Mouse (Mus musculus) ES-Bruce4 (cell line): ENCODE results near the gene Abcd2. TPM values are rescaled to one million over a fixed set of nuclear protein-coding genes. Genes with fewer than 3 reads are reported as not detected.

Experiments used
- H3K27ac ChIP-seq: 2 replicates; pipeline ENCODE4 v1.5.1; 2012; ENCODE audit warnings: low read length, inconsistent platforms; ENCODE audit not compliant: insufficient read depth
- H3K27me3 ChIP-seq: 2 replicates; pipeline ENCODE4 v1.6.1; 2012; ENCODE audit warnings: mild to moderate bottlenecking, low read length, inconsistent platforms; ENCODE audit not compliant: control insufficient read depth, poor library complexity, insufficient read depth, severe bottlenecking
- H3K36me3 ChIP-seq: 2 replicates; pipeline ENCODE4 v1.6.1; 2012; ENCODE audit warnings: inconsistent platforms, mild to moderate bottlenecking, low read length, moderate library complexity; ENCODE audit not compliant: control insufficient read depth, poor library complexity, insufficient read depth, severe bottlenecking
- H3K4me1 ChIP-seq: one replicate; pipeline ENCODE4 v1.8.1; 2011; ENCODE audit warnings: low read length; ENCODE audit not compliant: control insufficient read depth, insufficient read depth
- H3K4me3 ChIP-seq: 2 replicates; pipeline ENCODE4 v1.5.1; 2011; ENCODE audit warnings: low read depth, mild to moderate bottlenecking, low read length
- H3K9ac ChIP-seq: 2 replicates; pipeline ENCODE4 v1.6.1; 2012; ENCODE audit warnings: low read depth, mild to moderate bottlenecking, inconsistent platforms; ENCODE audit not compliant: poor library complexity, severe bottlenecking
- H3K9me3 ChIP-seq: replicated peaks from 2 replicates; pipeline ENCODE4 v1.6.1; 2012; ENCODE audit warnings: mild to moderate bottlenecking, low read length, inconsistent platforms; ENCODE audit not compliant: control insufficient read depth, poor library complexity, insufficient read depth, severe bottlenecking
- CTCF ChIP-seq: IDR thresholded peaks from one replicate; pipeline ENCODE4 v1.8.1; 2011; ENCODE audit warnings: low read depth, low read length
- EP300 ChIP-seq: IDR thresholded peaks from 2 replicates; pipeline ENCODE4 v1.6.1; 2011; ENCODE audit warnings: low read depth, low read length; ENCODE audit not compliant: insufficient read depth
- POLR2A ChIP-seq: IDR thresholded peaks from one replicate; pipeline ENCODE4 v1.8.1; 2011; ENCODE audit warnings: low read length; ENCODE audit not compliant: insufficient read depth
- polyA plus RNA-seq: library from polyadenylated mRNA; stranded (reverse); fragments of >200 nt; gene quantifications from 2 replicates; pipeline ENCODE4 v1.2.4, GENCODE M21; 2011; ENCODE audit warnings: low read depth; ENCODE audit not compliant: missing spikeins, insufficient read depth, insufficient read length

Gene Abcd2
- polyA plus RNA-seq, 1 experiment: not detected

- TF ChIP-seq EP300 (no peak), POLR2A (no peak), CTCF (no peak)
- Histone ChIP-seq H3K9me3 (no peaks in the 10 kb centered on the region), H3K27ac (no peak overlapping the region), H3K9ac (no peak overlapping the region), H3K27me3 (no peaks in the 10 kb centered on the region), H3K4me3 (no peak overlapping the region), H3K36me3 (no peaks in the 10 kb centered on the region), H3K4me1 (no peaks in the 10 kb centered on the region)
Observed at GRCm38 (mm10) chr15:91179911-91180622, 11.5 kb downstream of the Abcd2 start.

- Histone ChIP-seq H3K4me3 (no peak overlapping the region), H3K27ac (no peak overlapping the region), H3K9ac (no peak overlapping the region), H3K9me3 (no peaks in the 10 kb centered on the region), H3K27me3 (no peaks in the 10 kb centered on the region), H3K4me1 (no peaks in the 10 kb centered on the region), H3K36me3 (no peaks in the 10 kb centered on the region)
- TF ChIP-seq EP300: no peak
- no peak for TF ChIP-seq POLR2A
- no peak for TF ChIP-seq CTCF
Observed at GRCm38 (mm10) chr15:91178656-91179314, 12.8 kb downstream of the Abcd2 start.

- Histone ChIP-seq H3K27me3 (peaks cover 1% of the 10 kb centered on the region; the same call in 1 of the 2 replicates), H3K27ac (no peak overlapping the region), H3K4me1 (no peaks in the 10 kb centered on the region), H3K9ac (no peak overlapping the region), H3K4me3 (no peak overlapping the region), H3K36me3 (no peaks in the 10 kb centered on the region), H3K9me3 (no peaks in the 10 kb centered on the region)
- TF ChIP-seq POLR2A (no peak), EP300 (no peak), CTCF (no peak)
Observed at GRCm38 (mm10) chr15:91172193-91172592, 19.4 kb downstream of the Abcd2 start.

- TF ChIP-seq POLR2A: no peak
- no peak overlapping the region for H3K27ac ChIP-seq
- no peaks in the 10 kb centered on the region for H3K4me1 ChIP-seq
- no peaks in the 10 kb centered on the region for H3K9me3 ChIP-seq
- H3K27me3 ChIP-seq: peaks cover 1% of the 10 kb centered on the region; the same call in 1 of the 2 replicates
- no peak overlapping the region for H3K9ac ChIP-seq
- H3K36me3 ChIP-seq: no peaks in the 10 kb centered on the region
- H3K4me3 ChIP-seq: no peak overlapping the region
Observed at GRCm38 (mm10) chr15:91171332-91171731, 20.3 kb downstream of the Abcd2 start.

GRCm38 (mm10) chr15:91170602-91171328 is 20.8 kb downstream of the Abcd2 start:
- peaks cover 1% of the 10 kb centered on the region; the same call in 1 of the 2 replicates for H3K27me3 ChIP-seq
- TF ChIP-seq POLR2A (no peak), EP300 (no peak), CTCF (no peak)
- no peaks in the 10 kb centered on the region for H3K9me3 ChIP-seq
- H3K9ac ChIP-seq: no peak overlapping the region
- H3K4me3 ChIP-seq: no peak overlapping the region
- H3K27ac ChIP-seq: no peak overlapping the region
- no peaks in the 10 kb centered on the region for H3K36me3 ChIP-seq
- H3K4me1 ChIP-seq: no peaks in the 10 kb centered on the region

GRCm38 (mm10) chr15:91167850-91168562 is 23.6 kb downstream of the Abcd2 start:
- Histone ChIP-seq H3K4me1 (no peaks in the 10 kb centered on the region), H3K36me3 (no peaks in the 10 kb centered on the region), H3K4me3 (no peak overlapping the region), H3K27ac (no peak overlapping the region), H3K27me3 (peaks cover 1% of the 10 kb centered on the region; the same call in 1 of the 2 replicates), H3K9me3 (no peaks in the 10 kb centered on the region), H3K9ac (no peak overlapping the region)
- TF ChIP-seq EP300 (no peak), CTCF (no peak), POLR2A (no peak)
